Mouse (Mus musculus) myocyte (in vitro differentiated cells): ENCODE data around the gene Dnajb11.

Experiments used
- CEBPB ChIP-seq: IDR thresholded peaks from 2 replicates; pipeline ENCODE4 v1.6.1; 2011; ENCODE audit warnings: mild to moderate bottlenecking, moderate library complexity; ENCODE audit not compliant: poor library complexity, insufficient read depth, severe bottlenecking
- E2F4 ChIP-seq: IDR thresholded peaks from one replicate; pipeline ENCODE4 v1.6.1; 2011; ENCODE audit warnings: mild to moderate bottlenecking, control low read depth, moderate library complexity; ENCODE audit not compliant: insufficient read depth
- MAX ChIP-seq: IDR thresholded peaks from one replicate; pipeline ENCODE4 v1.6.1; 2011; ENCODE audit warnings: low read depth, mild to moderate bottlenecking, control low read depth
- MYOG ChIP-seq, 3 experiments: IDR thresholded peaks; one replicate each; pipeline ENCODE4 v1.6.1; 2011; ENCODE audit warnings: control low read depth in 2 of 3, low read depth in 2 of 3, mild to moderate bottlenecking in 2 of 3; ENCODE audit not compliant: insufficient read length in 2 of 3, control insufficient read depth in 1 of 3, insufficient read depth in 1 of 3
- POLR2A ChIP-seq: IDR thresholded peaks from one replicate; pipeline ENCODE4 v1.6.1; 2011; ENCODE audit warnings: low read depth, mild to moderate bottlenecking, control low read depth, moderate library complexity; ENCODE audit not compliant: insufficient read length
- POLR2AphosphoS2 ChIP-seq: IDR thresholded peaks from one replicate; pipeline ENCODE4 v1.6.1; 2011; ENCODE audit warnings: low read depth, control low read depth; ENCODE audit not compliant: insufficient read length
- REST ChIP-seq: IDR thresholded peaks from one replicate; pipeline ENCODE4 v1.6.1; 2011; ENCODE audit warnings: mild to moderate bottlenecking, control low read depth, moderate library complexity; ENCODE audit not compliant: insufficient read depth, insufficient read length
- SRF ChIP-seq: IDR thresholded peaks from one replicate; pipeline ENCODE4 v1.6.1; 2011; ENCODE audit warnings: low read depth; ENCODE audit not compliant: control insufficient read depth, insufficient read length
- TCF12 ChIP-seq: IDR thresholded peaks from one replicate; pipeline ENCODE4 v1.6.1; 2011; ENCODE audit warnings: mild to moderate bottlenecking, control low read depth; ENCODE audit not compliant: poor library complexity, insufficient read depth, severe bottlenecking
- TCF3 ChIP-seq: IDR thresholded peaks from one replicate; pipeline ENCODE4 v1.6.1; 2011; ENCODE audit warnings: low read depth, control low read depth; ENCODE audit not compliant: insufficient read length
- USF1 ChIP-seq: IDR thresholded peaks from one replicate; pipeline ENCODE4 v1.6.1; 2011; ENCODE audit warnings: low read depth, mild to moderate bottlenecking, control low read depth, moderate library complexity

- no peak for TF ChIP-seq SRF
- TF ChIP-seq MAX, result no peak
- TF ChIP-seq USF1, result no peak
- TF ChIP-seq MYOG (IDR thresholded peaks at IDR 0.05; ENCODE audit: control insufficient read depth in 1 of 3, insufficient read depth in 1 of 3, insufficient read length in 2 of 3, low read depth in 2 of 3), result no peak
- no peak for TF ChIP-seq E2F4
- TF ChIP-seq REST, result no peak
- no peak for TF ChIP-seq POLR2AphosphoS2
- no peak for TF ChIP-seq POLR2A
- no peak for TF ChIP-seq TCF3
- no peak for TF ChIP-seq CEBPB
- no peak for TF ChIP-seq TCF12
These were observed 64.1 kb downstream of the Dnajb11 start for GRCm38 (mm10) chr16:22921761-22922160.
